Mouse (Mus musculus) olfactory bulb, adult 2 months (tissue): ENCODE data around the gene Gm49405.

Experiments used
- CTCF ChIP-seq: fragments of 200-500 bp; IDR thresholded peaks from 2 replicates; pipeline ENCODE4 v1.5.1; 2012; ENCODE audit warnings: low read depth, mild to moderate bottlenecking, low read length, moderate library complexity; ENCODE audit not compliant: insufficient read depth
- POLR2A ChIP-seq: fragments of 200-500 bp; IDR thresholded peaks from 2 replicates; pipeline ENCODE4 v1.6.1; 2012; ENCODE audit warnings: mild to moderate bottlenecking, low read depth, low read length, moderate library complexity; ENCODE audit not compliant: insufficient read depth

DNA sequence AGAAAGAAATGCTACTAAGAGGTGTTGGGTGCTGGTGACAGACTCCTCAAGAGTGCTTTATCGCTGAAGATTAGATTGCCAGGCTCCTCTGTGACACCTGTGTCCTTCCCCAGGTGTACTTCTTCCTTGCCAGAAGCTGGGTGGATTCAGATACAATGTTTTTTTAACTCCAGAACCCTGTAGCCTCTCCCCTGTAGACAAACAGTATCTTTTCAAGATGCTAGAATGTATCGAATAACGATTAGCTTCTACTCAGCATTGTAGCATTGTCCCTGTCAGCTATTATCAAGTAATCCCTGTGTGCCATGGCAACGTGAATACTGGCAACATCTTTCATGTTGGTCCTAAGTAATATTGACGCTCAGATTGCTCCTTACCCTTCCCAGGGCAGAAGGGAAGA is 33.3 kb downstream of the Gm49405 start:
- TF ChIP-seq CTCF (no peak), POLR2A (no peak)
